Mouse (Mus musculus): ENCODE results near the gene Olfr222. TPM values are rescaled to one million over a fixed set of nuclear protein-coding genes. Genes with fewer than 3 reads are reported as not detected.

Gene Olfr222
- polyA plus RNA-seq, 2 experiments, result not detected

DNA sequence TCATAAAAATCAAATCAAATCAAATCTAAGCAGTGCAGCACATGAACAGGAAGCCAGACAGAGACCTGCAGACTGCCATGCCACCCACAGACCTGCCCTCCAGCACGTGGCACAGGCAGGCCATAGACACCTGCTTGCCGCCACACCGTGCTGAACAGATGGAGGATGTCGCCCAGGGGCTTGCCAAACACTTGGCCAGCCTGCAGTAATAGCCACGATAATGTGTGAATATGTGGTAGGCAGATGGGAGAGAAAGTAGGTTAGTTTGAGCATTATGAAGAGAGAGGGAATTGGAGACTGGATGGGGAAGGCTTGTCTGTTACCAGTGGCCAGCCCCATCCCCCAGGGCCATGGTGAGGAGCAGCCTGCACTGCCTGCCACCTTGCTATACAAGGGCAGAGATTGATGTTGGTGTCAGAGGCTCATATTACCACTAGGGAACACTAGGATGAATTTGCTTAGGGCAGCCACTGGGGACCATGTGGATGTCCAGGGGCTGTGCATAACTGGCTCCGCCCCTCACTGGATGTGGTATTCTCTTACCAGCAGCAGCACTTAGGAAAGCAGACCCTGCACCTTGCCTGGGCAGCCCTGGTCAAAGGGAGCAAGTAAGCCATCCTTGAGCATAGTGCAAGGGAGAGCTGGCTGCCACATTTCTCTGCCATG is 45.0 kb downstream of the Olfr222 start:
- 61% methylated on average over 6 of the region's 6 CpGs for WGBS
- Histone ChIP-seq H3K27me3 (ENCODE audit: control insufficient read depth, insufficient read depth, low read length) (no peaks in the 10 kb centered on the region), H3K9ac (ENCODE audit: low read depth, low read length, severe bottlenecking) (no peak overlapping the region), H3K4me2 (replicated peaks; ENCODE audit: low read depth, low read length, severe bottlenecking) (no peak overlapping the region), H3K36me3 (ENCODE audit: control insufficient read depth, insufficient read depth, low read length) (no peaks in the 10 kb centered on the region), H3K9me3 (ENCODE audit: control insufficient read depth, low read length) (no peaks in the 10 kb centered on the region), H3K4me1 (ENCODE audit: control insufficient read depth, insufficient read depth, low read length) (no peaks in the 10 kb centered on the region), H3K4me3 (replicated peaks; ENCODE audit: low read length) (no peak overlapping the region), H3K27ac (replicated peaks; ENCODE audit: low read depth, low read length) (no peak overlapping the region)
- DNase-seq (ENCODE audit: low spot score) (no peak), ATAC-seq (ENCODE audit: low FRiP score, low read depth) (no peak)
- no peak for TF ChIP-seq POLR2A (IDR thresholded peaks at IDR 0.05; ENCODE audit: borderline replicate concordance, extremely low read depth, insufficient read depth, insufficient read length)

DNA sequence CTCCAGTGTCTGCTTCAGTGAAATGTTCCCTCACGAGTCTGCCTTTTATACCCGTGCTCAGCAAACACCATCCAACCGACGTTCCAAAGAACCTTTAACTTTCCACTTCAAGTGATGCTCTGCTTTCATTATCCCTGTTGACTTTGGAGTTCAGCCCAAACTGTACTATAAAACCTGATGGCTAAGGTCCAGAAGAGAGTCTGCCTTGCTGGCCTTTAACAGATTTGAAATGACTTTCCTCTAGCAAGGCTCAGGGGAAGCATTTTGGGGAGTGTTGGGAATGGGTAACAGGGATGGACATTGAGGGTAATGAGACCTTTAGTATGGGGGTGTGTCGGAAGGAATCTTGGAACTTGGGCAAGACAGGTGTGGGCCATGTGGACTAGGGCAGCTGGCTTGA is 45.8 kb downstream of the Olfr222 start:
- WGBS, result 46% methylated on average over 5 of the region's 5 CpGs
- Histone ChIP-seq H3K36me3 (ENCODE audit: control insufficient read depth, insufficient read depth, low read length) (no peaks in the 10 kb centered on the region), H3K27ac (replicated peaks; ENCODE audit: low read depth, low read length) (no peak overlapping the region), H3K4me2 (replicated peaks; ENCODE audit: low read depth, low read length, severe bottlenecking) (no peak overlapping the region), H3K4me1 (ENCODE audit: control insufficient read depth, insufficient read depth, low read length) (no peaks in the 10 kb centered on the region), H3K27me3 (ENCODE audit: control insufficient read depth, insufficient read depth, low read length) (no peaks in the 10 kb centered on the region), H3K9me3 (ENCODE audit: control insufficient read depth, low read length) (no peaks in the 10 kb centered on the region), H3K9ac (ENCODE audit: low read depth, low read length, severe bottlenecking) (no peak overlapping the region), H3K4me3 (replicated peaks; ENCODE audit: low read length) (no peak overlapping the region)
- TF ChIP-seq POLR2A (IDR thresholded peaks at IDR 0.05; ENCODE audit: borderline replicate concordance, extremely low read depth, insufficient read depth, insufficient read length), result no peak
- ATAC-seq (ENCODE audit: low FRiP score, low read depth), result 0 out of 2 replicates have a peak, but pooled peaks have one; percentile 34
- peak; percentile 58 for DNase-seq (ENCODE audit: low spot score)

DNA sequence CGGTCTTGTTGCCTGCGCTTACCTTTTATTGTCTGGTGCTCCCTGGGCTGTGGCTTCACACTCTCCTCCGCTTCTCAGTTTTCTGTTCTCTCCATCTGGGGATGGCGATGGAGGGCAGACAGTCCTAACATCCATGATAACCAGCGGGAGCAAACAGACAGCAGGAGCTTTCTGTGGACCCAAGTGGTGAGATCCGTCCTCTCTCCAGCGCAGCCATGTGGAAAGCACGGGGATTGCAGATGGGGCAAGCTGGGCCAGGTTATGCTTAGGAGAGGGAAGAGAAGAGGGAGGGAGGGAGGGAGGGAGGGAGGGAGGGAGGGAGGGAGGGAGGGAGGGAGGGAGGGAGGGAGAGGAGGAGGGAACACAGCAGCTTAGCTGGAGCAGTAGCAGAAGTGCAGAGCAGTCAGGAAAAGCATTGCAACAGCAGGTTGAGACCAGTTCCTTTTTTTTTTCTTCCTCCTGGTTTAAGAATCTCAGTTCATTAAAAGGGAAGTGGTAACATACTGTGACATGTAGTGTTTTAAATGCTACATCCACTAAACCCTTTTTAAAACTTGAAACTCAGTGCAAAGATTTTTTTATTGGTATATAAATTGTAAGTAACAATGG is 49.5 kb downstream of the Olfr222 start, which contains the start of gene Zkscan17:
Zkscan17 (minus strand) TSS at position 280 of the 609 bp plus-strand sequence.
- H3K9me3 ChIP-seq (ENCODE audit: control insufficient read depth, low read length), result 0 out of 2 replicates have a peak, but pooled peaks cover 3% of the 10 kb centered on the region
- TF ChIP-seq POLR2A (IDR thresholded peaks at IDR 0.05; ENCODE audit: borderline replicate concordance, extremely low read depth, insufficient read depth, insufficient read length), result no peak
- ATAC-seq (ENCODE audit: low FRiP score, low read depth) (no peak), DNase-seq (ENCODE audit: low spot score) (no peak)
- H3K4me2 ChIP-seq (replicated peaks; ENCODE audit: low read depth, low read length, severe bottlenecking), result no peak within 1 kb of the TSS
- WGBS, result 50% methylated on average over 8 of the region's 8 CpGs
- H3K27me3 ChIP-seq (ENCODE audit: control insufficient read depth, insufficient read depth, low read length), result no peaks in the 10 kb centered on the region
- H3K36me3 ChIP-seq (ENCODE audit: control insufficient read depth, insufficient read depth, low read length), result no peaks in the 10 kb centered on the region
- no peak within 1 kb of the TSS for H3K27ac ChIP-seq (replicated peaks; ENCODE audit: low read depth, low read length)
- no peak within 1 kb of the TSS for H3K9ac ChIP-seq (ENCODE audit: low read depth, low read length, severe bottlenecking)
- no peaks in the 10 kb centered on the region for H3K4me1 ChIP-seq (ENCODE audit: control insufficient read depth, insufficient read depth, low read length)
- no peak within 1 kb of the TSS for H3K4me3 ChIP-seq (replicated peaks; ENCODE audit: low read length)

DNA sequence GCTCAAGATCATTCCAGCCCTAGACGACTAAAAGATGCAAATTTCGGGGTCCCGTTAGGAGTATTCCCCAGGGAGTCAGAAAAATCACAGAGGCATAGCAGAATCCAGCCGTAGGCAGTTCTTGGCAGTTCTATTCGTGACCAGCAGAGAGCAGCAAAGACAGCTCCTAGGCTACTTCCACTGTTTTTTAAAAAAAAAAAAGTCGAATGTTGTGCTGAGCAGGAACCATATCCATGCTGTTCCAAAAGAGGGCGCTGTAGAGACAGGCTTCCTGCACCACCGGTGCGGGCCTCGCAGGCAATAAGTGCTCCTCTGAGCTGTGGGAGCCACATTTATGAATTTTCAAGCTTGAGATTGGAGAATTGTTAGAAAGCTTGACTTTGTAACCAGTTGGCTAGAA is 50.8 kb downstream of the Olfr222 start:
- Histone ChIP-seq H3K36me3 (ENCODE audit: control insufficient read depth, insufficient read depth, low read length) (no peaks in the 10 kb centered on the region), H3K4me3 (replicated peaks; ENCODE audit: low read length) (no peak overlapping the region), H3K9me3 (ENCODE audit: control insufficient read depth, low read length) (0 out of 2 replicates have a peak, but pooled peaks cover 3% of the 10 kb centered on the region), H3K4me2 (replicated peaks; ENCODE audit: low read depth, low read length, severe bottlenecking) (no peak overlapping the region), H3K27ac (replicated peaks; ENCODE audit: low read depth, low read length) (no peak overlapping the region), H3K9ac (ENCODE audit: low read depth, low read length, severe bottlenecking) (no peak overlapping the region), H3K27me3 (ENCODE audit: control insufficient read depth, insufficient read depth, low read length) (no peaks in the 10 kb centered on the region), H3K4me1 (ENCODE audit: control insufficient read depth, insufficient read depth, low read length) (no peaks in the 10 kb centered on the region)
- 12% methylated on average over 10 of the region's 10 CpGs for WGBS
- ATAC-seq (ENCODE audit: low FRiP score, low read depth) (no peak; the same call in 1 of the 2 replicates), DNase-seq (ENCODE audit: low spot score) (peak; percentile 91)
- TF ChIP-seq POLR2A (IDR thresholded peaks at IDR 0.05; ENCODE audit: borderline replicate concordance, extremely low read depth, insufficient read depth, insufficient read length), result no peak

DNA sequence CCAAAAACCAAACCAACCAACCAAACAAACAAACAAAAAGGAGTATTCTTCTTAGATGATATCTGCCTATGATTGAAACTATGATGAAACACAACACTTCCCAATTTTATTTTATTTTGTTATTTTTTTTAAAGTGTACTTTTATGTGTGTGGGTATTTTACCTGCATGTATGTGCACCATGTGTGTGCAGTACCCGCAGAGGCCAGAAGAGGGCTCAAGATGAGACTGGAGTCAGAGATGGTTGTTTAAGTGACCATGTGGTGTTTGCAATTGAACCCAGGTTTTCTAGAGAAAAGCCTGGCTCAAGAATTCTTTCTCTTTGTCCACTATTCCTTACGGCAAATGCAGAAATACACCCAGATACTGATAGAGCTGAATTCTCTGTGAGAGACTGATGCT is 51.9 kb downstream of the Olfr222 start:
- Histone ChIP-seq H3K4me3 (replicated peaks; ENCODE audit: low read length) (no peak overlapping the region), H3K4me1 (ENCODE audit: control insufficient read depth, insufficient read depth, low read length) (no peaks in the 10 kb centered on the region), H3K27me3 (ENCODE audit: control insufficient read depth, insufficient read depth, low read length) (no peaks in the 10 kb centered on the region), H3K27ac (replicated peaks; ENCODE audit: low read depth, low read length) (no peak overlapping the region), H3K9me3 (ENCODE audit: control insufficient read depth, low read length) (0 out of 2 replicates have a peak, but pooled peaks cover 3% of the 10 kb centered on the region), H3K36me3 (ENCODE audit: control insufficient read depth, insufficient read depth, low read length) (no peaks in the 10 kb centered on the region), H3K9ac (ENCODE audit: low read depth, low read length, severe bottlenecking) (no peak overlapping the region), H3K4me2 (replicated peaks; ENCODE audit: low read depth, low read length, severe bottlenecking) (no peak overlapping the region)
- ATAC-seq (ENCODE audit: low FRiP score, low read depth) (no peak), DNase-seq (ENCODE audit: low spot score) (no peak)
- WGBS, result 100% methylated on average over 2 of the region's 2 CpGs
- no peak for TF ChIP-seq POLR2A (IDR thresholded peaks at IDR 0.05; ENCODE audit: borderline replicate concordance, extremely low read depth, insufficient read depth, insufficient read length)

Other genes with a start within 250 kb of the Olfr222 start
- gene Prss38, start 200.6 kb downstream of the Olfr222 start, polyA plus RNA-seq (2012; rRNA removed), result 0.13 and 0.33 TPM in 2 replicates
- not detected in 2 replicates for gene Prss38, start 200.6 kb downstream of the Olfr222 start, polyA plus RNA-seq (2014; fragmentation: Nextera tagmentation; extraction: Ambion mirVana)
- gene Jmjd4, start 126.2 kb downstream of the Olfr222 start, polyA plus RNA-seq (2012; rRNA removed), result 11.5 and 12.7 TPM in 2 replicates
- gene Jmjd4, start 126.2 kb downstream of the Olfr222 start, polyA plus RNA-seq (2014; fragmentation: Nextera tagmentation; extraction: Ambion mirVana), result 11.7 and 12.6 TPM in 2 replicates
- 88.9 and 94.2 TPM in 2 replicates for gene Snap47, start 125.0 kb downstream of the Olfr222 start, polyA plus RNA-seq (2012; rRNA removed)
- 127 and 139 TPM in 2 replicates for gene Snap47, start 125.0 kb downstream of the Olfr222 start, polyA plus RNA-seq (2014; fragmentation: Nextera tagmentation; extraction: Ambion mirVana)
- 4.0 and 4.8 TPM in 2 replicates for gene Zfp867, start 103.8 kb downstream of the Olfr222 start, polyA plus RNA-seq (2012; rRNA removed)
- gene Zfp867, start 103.8 kb downstream of the Olfr222 start, polyA plus RNA-seq (2014; fragmentation: Nextera tagmentation; extraction: Ambion mirVana), result 10.7 and 11.7 TPM in 2 replicates
- gene Zkscan17, start 49.5 kb downstream of the Olfr222 start, polyA plus RNA-seq (2012; rRNA removed), result 18.1 and 19.6 TPM in 2 replicates
- 19.5 and 21.5 TPM in 2 replicates for gene Zkscan17, start 49.5 kb downstream of the Olfr222 start, polyA plus RNA-seq (2014; fragmentation: Nextera tagmentation; extraction: Ambion mirVana)
- 0.57 and 0.58 TPM in 2 replicates for gene Nlrp3, start 34.7 kb downstream of the Olfr222 start, polyA plus RNA-seq (2012; rRNA removed)
- gene Nlrp3, start 34.7 kb downstream of the Olfr222 start, polyA plus RNA-seq (2014; fragmentation: Nextera tagmentation; extraction: Ambion mirVana), result 0.48 and 0.65 TPM in 2 replicates
- not detected in 2 replicates for gene Olfr223, start 17.1 kb upstream of the Olfr222 start, polyA plus RNA-seq (2012; rRNA removed)
- gene Olfr223, start 17.1 kb upstream of the Olfr222 start, polyA plus RNA-seq (2014; fragmentation: Nextera tagmentation; extraction: Ambion mirVana), result not detected in 2 replicates
- 122 and 128 TPM in 2 replicates for gene Mprip, start 85.1 kb upstream of the Olfr222 start, polyA plus RNA-seq (2012; rRNA removed)
- gene Mprip, start 85.1 kb upstream of the Olfr222 start, polyA plus RNA-seq (2014; fragmentation: Nextera tagmentation; extraction: Ambion mirVana), result 87.1 and 99.6 TPM in 2 replicates
- gene Pld6, start 211.4 kb upstream of the Olfr222 start, polyA plus RNA-seq (2012; rRNA removed), result 5.1 and 5.9 TPM in 2 replicates
- 0.58 and 1.4 TPM in 2 replicates for gene Pld6, start 211.4 kb upstream of the Olfr222 start, polyA plus RNA-seq (2014; fragmentation: Nextera tagmentation; extraction: Ambion mirVana)
- gene Flcn, start 233.8 kb upstream of the Olfr222 start, polyA plus RNA-seq (2012; rRNA removed), result 51.1 and 63.5 TPM in 2 replicates
- 27.6 and 33.1 TPM in 2 replicates for gene Flcn, start 233.8 kb upstream of the Olfr222 start, polyA plus RNA-seq (2014; fragmentation: Nextera tagmentation; extraction: Ambion mirVana)